Mouse (Mus musculus): Measurements from ENCODE around the gene Olfr164. TPM values are rescaled to one million over a fixed set of nuclear protein-coding genes. Genes with fewer than 3 reads are reported as not detected.

Gene Olfr164
- not detected in 2 replicates for polyA plus RNA-seq (2011; ENCODE audit: insufficient read depth, insufficient read length, low read depth, missing spikeins)

GRCm38 (mm10) chr16:19313964-19314363 is at the start of gene Olfr164:
Gene Olfr164, minus strand, starts transcription at chr16:19314064.
- Histone ChIP-seq H3K9ac (ENCODE audit: low read depth, poor library complexity, severe bottlenecking) (no peak within 1 kb of the TSS), H3K4me1 (ENCODE audit: control insufficient read depth, insufficient read depth, low read length) (no peaks in the 10 kb centered on the region), H3K9me3 (replicated peaks; ENCODE audit: control insufficient read depth, insufficient read depth, low read length, poor library complexity, severe bottlenecking) (no peaks in the 10 kb centered on the region), H3K36me3 (ENCODE audit: control insufficient read depth, insufficient read depth, low read length, poor library complexity, severe bottlenecking) (no peaks in the 10 kb centered on the region), H3K27ac (ENCODE audit: insufficient read depth, low read length) (no peak within 1 kb of the TSS), H3K27me3 (ENCODE audit: control insufficient read depth, insufficient read depth, low read length, poor library complexity, severe bottlenecking) (no peaks in the 10 kb centered on the region), H3K4me3 (ENCODE audit: low read depth, low read length) (no peak within 1 kb of the TSS)
- TF ChIP-seq POLR2A (IDR thresholded peaks at IDR 0.05; ENCODE audit: insufficient read depth, low read length) (no peak), EP300 (IDR thresholded peaks at IDR 0.05; ENCODE audit: insufficient read depth, low read depth, low read length) (no peak), CTCF (IDR thresholded peaks at IDR 0.05; ENCODE audit: low read depth, low read length) (no peak)

GRCm38 (mm10) chr16:19349111-19349510 is 35.2 kb upstream of the Olfr164 start:
- TF ChIP-seq CTCF (IDR thresholded peaks at IDR 0.05; ENCODE audit: low read depth, low read length) (no peak), POLR2A (IDR thresholded peaks at IDR 0.05; ENCODE audit: insufficient read depth, low read length) (no peak), EP300 (IDR thresholded peaks at IDR 0.05; ENCODE audit: insufficient read depth, low read depth, low read length) (no peak)
- H3K27ac ChIP-seq (ENCODE audit: insufficient read depth, low read length): no peak overlapping the region
- no peaks in the 10 kb centered on the region for H3K9me3 ChIP-seq (replicated peaks; ENCODE audit: control insufficient read depth, insufficient read depth, low read length, poor library complexity, severe bottlenecking)
- H3K27me3 ChIP-seq (ENCODE audit: control insufficient read depth, insufficient read depth, low read length, poor library complexity, severe bottlenecking): no peaks in the 10 kb centered on the region
- H3K9ac ChIP-seq (ENCODE audit: low read depth, poor library complexity, severe bottlenecking): no peak overlapping the region
- H3K36me3 ChIP-seq (ENCODE audit: control insufficient read depth, insufficient read depth, low read length, poor library complexity, severe bottlenecking): no peaks in the 10 kb centered on the region
- H3K4me3 ChIP-seq (ENCODE audit: low read depth, low read length): no peak overlapping the region; the same call in 1 of the 2 replicates
- no peaks in the 10 kb centered on the region for H3K4me1 ChIP-seq (ENCODE audit: control insufficient read depth, insufficient read depth, low read length)

- no peak overlapping the region for H3K9ac ChIP-seq (ENCODE audit: low read depth, poor library complexity, severe bottlenecking)
- H3K4me1 ChIP-seq (ENCODE audit: control insufficient read depth, insufficient read depth, low read length): no peaks in the 10 kb centered on the region
- TF ChIP-seq CTCF (IDR thresholded peaks at IDR 0.05; ENCODE audit: low read depth, low read length): no peak
- TF ChIP-seq EP300 (IDR thresholded peaks at IDR 0.05; ENCODE audit: insufficient read depth, low read depth, low read length): no peak
- TF ChIP-seq POLR2A (IDR thresholded peaks at IDR 0.05; ENCODE audit: insufficient read depth, low read length): no peak
- H3K4me3 ChIP-seq (ENCODE audit: low read depth, low read length): no peak overlapping the region
- no peak overlapping the region for H3K27ac ChIP-seq (ENCODE audit: insufficient read depth, low read length)
- no peaks in the 10 kb centered on the region for H3K36me3 ChIP-seq (ENCODE audit: control insufficient read depth, insufficient read depth, low read length, poor library complexity, severe bottlenecking)
- no peaks in the 10 kb centered on the region for H3K9me3 ChIP-seq (replicated peaks; ENCODE audit: control insufficient read depth, insufficient read depth, low read length, poor library complexity, severe bottlenecking)
- no peaks in the 10 kb centered on the region for H3K27me3 ChIP-seq (ENCODE audit: control insufficient read depth, insufficient read depth, low read length, poor library complexity, severe bottlenecking)
These were observed 50.6 kb downstream of the Olfr164 start for GRCm38 (mm10) chr16:19263235-19263634.

GRCm38 (mm10) chr16:19260780-19261179 is 53.1 kb downstream of the Olfr164 start:
- Histone ChIP-seq H3K27me3 (ENCODE audit: control insufficient read depth, insufficient read depth, low read length, poor library complexity, severe bottlenecking) (no peaks in the 10 kb centered on the region), H3K9me3 (replicated peaks; ENCODE audit: control insufficient read depth, insufficient read depth, low read length, poor library complexity, severe bottlenecking) (no peaks in the 10 kb centered on the region), H3K4me3 (ENCODE audit: low read depth, low read length) (no peak overlapping the region), H3K36me3 (ENCODE audit: control insufficient read depth, insufficient read depth, low read length, poor library complexity, severe bottlenecking) (no peaks in the 10 kb centered on the region), H3K27ac (ENCODE audit: insufficient read depth, low read length) (no peak overlapping the region), H3K9ac (ENCODE audit: low read depth, poor library complexity, severe bottlenecking) (no peak overlapping the region), H3K4me1 (ENCODE audit: control insufficient read depth, insufficient read depth, low read length) (no peaks in the 10 kb centered on the region)
- TF ChIP-seq CTCF (IDR thresholded peaks at IDR 0.05; ENCODE audit: low read depth, low read length) (no peak), POLR2A (IDR thresholded peaks at IDR 0.05; ENCODE audit: insufficient read depth, low read length) (no peak), EP300 (IDR thresholded peaks at IDR 0.05; ENCODE audit: insufficient read depth, low read depth, low read length) (no peak)

GRCm38 (mm10) chr16:19245835-19246234 is 68.0 kb downstream of the Olfr164 start:
- H3K27ac ChIP-seq (ENCODE audit: insufficient read depth, low read length): no peak overlapping the region
- H3K4me3 ChIP-seq (ENCODE audit: low read depth, low read length): no peak overlapping the region
- no peak overlapping the region for H3K9ac ChIP-seq (ENCODE audit: low read depth, poor library complexity, severe bottlenecking)
- no peaks in the 10 kb centered on the region for H3K27me3 ChIP-seq (ENCODE audit: control insufficient read depth, insufficient read depth, low read length, poor library complexity, severe bottlenecking)
- no peaks in the 10 kb centered on the region for H3K36me3 ChIP-seq (ENCODE audit: control insufficient read depth, insufficient read depth, low read length, poor library complexity, severe bottlenecking)
- H3K4me1 ChIP-seq (ENCODE audit: control insufficient read depth, insufficient read depth, low read length): no peaks in the 10 kb centered on the region
- 0 out of 2 replicates have a peak, but pooled peaks cover 3% of the 10 kb centered on the region for H3K9me3 ChIP-seq (replicated peaks; ENCODE audit: control insufficient read depth, insufficient read depth, low read length, poor library complexity, severe bottlenecking)
- TF ChIP-seq EP300 (IDR thresholded peaks at IDR 0.05; ENCODE audit: insufficient read depth, low read depth, low read length): no peak
- TF ChIP-seq POLR2A (IDR thresholded peaks at IDR 0.05; ENCODE audit: insufficient read depth, low read length): no peak
- TF ChIP-seq CTCF (IDR thresholded peaks at IDR 0.05; ENCODE audit: low read depth, low read length): no peak

GRCm38 (mm10) chr16:19241539-19242025 is 72.3 kb downstream of the Olfr164 start:
- Histone ChIP-seq H3K36me3 (ENCODE audit: control insufficient read depth, insufficient read depth, low read length, poor library complexity, severe bottlenecking) (no peaks in the 10 kb centered on the region), H3K4me1 (ENCODE audit: control insufficient read depth, insufficient read depth, low read length) (no peaks in the 10 kb centered on the region), H3K4me3 (ENCODE audit: low read depth, low read length) (no peak overlapping the region), H3K27ac (ENCODE audit: insufficient read depth, low read length) (no peak overlapping the region), H3K9me3 (replicated peaks; ENCODE audit: control insufficient read depth, insufficient read depth, low read length, poor library complexity, severe bottlenecking) (no peaks in the 10 kb centered on the region), H3K9ac (ENCODE audit: low read depth, poor library complexity, severe bottlenecking) (no peak overlapping the region), H3K27me3 (ENCODE audit: control insufficient read depth, insufficient read depth, low read length, poor library complexity, severe bottlenecking) (no peaks in the 10 kb centered on the region)
- TF ChIP-seq POLR2A (IDR thresholded peaks at IDR 0.05; ENCODE audit: insufficient read depth, low read length) (no peak), CTCF (IDR thresholded peaks at IDR 0.05; ENCODE audit: low read depth, low read length) (no peak)

Measured in ES-Bruce4 (cell line).